Mouse (Mus musculus) kidney, adult 9 months (tissue): Measurements from ENCODE around the gene P2rx6.
"Not testable (repeated sequence)": the region's sequence is repeated elsewhere in the genome, so short reads cannot be mapped to it uniquely, and the experiment has no call there.

Source experiments
- DNase-seq: peaks from one replicate; pipeline ENCODE4 v3.0.0; 2022

P2rx6 gene

GRCm38 (mm10) chr16:17563580-17563979 is 1.9 kb downstream of the P2rx6 start:
- DNase-seq, result no peak

GRCm38 (mm10) chr16:17564221-17564620 is 2.5 kb downstream of the P2rx6 start:
- DNase-seq, result no peak

GRCm38 (mm10) chr16:17564771-17565170 is 3.1 kb downstream of the P2rx6 start:
- no peak for DNase-seq

GRCm38 (mm10) chr16:17566186-17566585 is 4.5 kb downstream of the P2rx6 start:
- DNase-seq, result no peak

GRCm38 (mm10) chr16:17575870-17576824 is 14.5 kb downstream of the P2rx6 start:
- peak; percentile 70 for DNase-seq

GRCm38 (mm10) chr16:17576825-17577215 is 15.1 kb downstream of the P2rx6 start:
- DNase-seq, result no peak

- peak; percentile 26 for DNase-seq
Observed at GRCm38 (mm10) chr16:17583064-17583463, 21.4 kb downstream of the P2rx6 start, which contains the start of gene Slc7a4. Gene Slc7a4 (minus strand): TSS chr16:17583214.

- no peak for DNase-seq
Observed at GRCm38 (mm10) chr16:17584555-17584954, 22.9 kb downstream of the P2rx6 start.

GRCm38 (mm10) chr16:17590731-17591130 is 29.0 kb downstream of the P2rx6 start:
- DNase-seq, result no peak

- no peak for DNase-seq
Observed at GRCm38 (mm10) chr16:17600944-17601562, 39.4 kb downstream of the P2rx6 start.

- DNase-seq, result no peak
Observed at GRCm38 (mm10) chr16:17604941-17605340, 43.3 kb downstream of the P2rx6 start.

GRCm38 (mm10) chr16:17605684-17606083 is 44.0 kb downstream of the P2rx6 start:
- DNase-seq, result no peak

GRCm38 (mm10) chr16:17611383-17611782 is 49.7 kb downstream of the P2rx6 start:
- no peak for DNase-seq

- DNase-seq, result not testable (repeated sequence)
Observed at GRCm38 (mm10) chr16:17614740-17615139, 53.1 kb downstream of the P2rx6 start.

- no peak for DNase-seq
Observed at GRCm38 (mm10) chr16:17616212-17616611, 54.5 kb downstream of the P2rx6 start.

- peak; percentile 51 for DNase-seq
Observed at GRCm38 (mm10) chr16:17617922-17618565, 56.4 kb downstream of the P2rx6 start.

- peak; percentile 94 for DNase-seq
Observed at GRCm38 (mm10) chr16:17619198-17620105, 57.8 kb downstream of the P2rx6 start, which contains the start of gene Smpd4. Gene Smpd4 (plus strand): TSS chr16:17619354.

GRCm38 (mm10) chr16:17621936-17622335 is 60.3 kb downstream of the P2rx6 start:
- no peak for DNase-seq

- peak; percentile 20 for DNase-seq
Observed at GRCm38 (mm10) chr16:17625488-17626268, 64.0 kb downstream of the P2rx6 start.

- no peak for DNase-seq
Observed at GRCm38 (mm10) chr16:17626269-17626555, 64.5 kb downstream of the P2rx6 start.
